ENCODE assay signal across 11 mouse cellular contexts in the genomic region with DNA sequence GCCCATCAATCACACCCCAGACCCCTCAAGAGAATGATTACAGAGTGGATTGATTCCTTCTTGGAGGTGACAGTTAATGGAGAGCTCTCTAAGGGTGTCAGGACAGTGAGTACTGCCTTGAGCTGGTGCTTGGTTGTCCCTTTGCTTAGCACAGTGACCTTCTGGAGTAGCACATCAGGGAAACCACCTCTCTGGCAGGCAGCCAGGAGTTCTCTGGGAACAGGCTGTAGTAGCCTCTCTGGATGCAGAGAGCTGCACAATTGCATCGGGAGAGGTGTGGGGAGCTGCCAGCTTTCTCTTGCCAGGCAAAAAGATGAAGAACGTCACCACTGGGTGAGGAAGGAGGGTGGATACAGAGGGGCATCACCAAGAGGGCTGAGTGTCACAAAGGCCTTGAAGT.
DNase-seq lines count a peak whose midpoint lies in the region; ATAC-seq lines count a peak whose summit lies in the region.
"Had no signal": no experiment of that assay in that cellular context is flagged by ENCODE, and none has a peak within 500 bp of the region (broad histone marks: within the 10 kb centered on the region; RNA-seq: fewer than 3 reads in every experiment).

No protein-coding gene starts in this region.

- no peak overlapping the region for H3K27ac ChIP-seq in kidney, embryonic 14.5 days (ENCODE audit: low read depth, low read length)
- H3K27ac ChIP-seq: forebrain, embryonic 15.5 days; layer of hippocampus, adult 2 months; neural tube, embryonic 12.5 days had no signal

- H3K4me3 ChIP-seq in kidney, embryonic 14.5 days (ENCODE audit: low read length): no peak overlapping the region
- H3K4me3 ChIP-seq: forebrain, embryonic 15.5 days; layer of hippocampus, adult 2 months; neural tube, embryonic 12.5 days had no signal

- no peak overlapping the region for H3K9ac ChIP-seq in kidney, embryonic 14.5 days (ENCODE audit: low read depth, low read length)
- H3K9ac ChIP-seq: forebrain, embryonic 15.5 days; neural tube, embryonic 12.5 days had no signal

- no peaks in the 10 kb centered on the region for H3K36me3 ChIP-seq in kidney, embryonic 14.5 days (ENCODE audit: control insufficient read depth, insufficient read depth, low read length)
- H3K36me3 ChIP-seq: forebrain, embryonic 15.5 days; neural tube, embryonic 12.5 days had no signal

- H3K4me1 ChIP-seq in kidney, embryonic 14.5 days (ENCODE audit: control insufficient read depth, insufficient read depth, low read length): peaks cover 8% of the 10 kb centered on the region
- H3K4me1 ChIP-seq: forebrain, embryonic 15.5 days; neural tube, embryonic 12.5 days had no signal

- no peaks in the 10 kb centered on the region for H3K27me3 ChIP-seq in kidney, embryonic 14.5 days (ENCODE audit: control insufficient read depth, insufficient read depth, low read length)
- H3K27me3 ChIP-seq: forebrain, embryonic 15.5 days; neural tube, embryonic 12.5 days had no signal

- peak; percentile 29 for DNase-seq in kidney, adult 11 months
- DNase-seq in adipocyte (ENCODE audit: low spot score): peak; percentile 53
- peak; percentile 45 for DNase-seq in cerebellum, adult 11 months
- peak; percentile 79 to 82 for DNase-seq in kidney, postnatal 25 days
- DNase-seq in Muller cell, postnatal 12 days (ENCODE audit: inconsistent ontology term): no peak
- no peak for DNase-seq in frontal cortex, postnatal 10 days (ENCODE audit: low spot score in 2 of 2)
- no peak for DNase-seq in right cerebral cortex, postnatal 25 days

- H3K9me3 ChIP-seq in kidney, embryonic 14.5 days (ENCODE audit: control insufficient read depth, low read length): no peaks in the 10 kb centered on the region
- H3K9me3 ChIP-seq: forebrain, embryonic 15.5 days; neural tube, embryonic 12.5 days had no signal

- no peak for ATAC-seq in kidney, embryonic 14.5 days (ENCODE audit: low FRiP score, low TSS enrichment)
- ATAC-seq: forebrain, embryonic 15.5 days had no signal

- WGBS in kidney, embryonic 14.5 days: 78% methylated on average over 2 of the region's 2 CpGs

- H3K4me2 ChIP-seq in kidney, embryonic 14.5 days (replicated peaks; ENCODE audit: low read depth, low read length): no peak overlapping the region
- H3K4me2 ChIP-seq: forebrain, embryonic 15.5 days; neural tube, embryonic 12.5 days had no signal

Comparison
In these comparisons a context has a peak if more than half of its experiments do, and no peak if none do; other contexts are left out.
1. DNase-seq: peak in kidney, adult 11 months (single experiment), adipocyte (single experiment), cerebellum, adult 11 months (single experiment) and kidney, postnatal 25 days (2 of 2); none in Muller cell, postnatal 12 days (single experiment), frontal cortex, postnatal 10 days (0 of 2) and right cerebral cortex, postnatal 25 days (single experiment).